Mouse (Mus musculus): ENCODE results near the gene Cyp2b10.
"Not testable (repeated sequence)": the region's sequence is repeated elsewhere in the genome, so short reads cannot be mapped to it uniquely, and the experiment has no call there.

The Cyp2b10 gene

GRCm38 (mm10) chr7:25916116-25916515, 18.7 kb downstream of the Cyp2b10 start:
- DNase-seq (ENCODE audit: low read depth, low spot score), result no peak

DNA sequence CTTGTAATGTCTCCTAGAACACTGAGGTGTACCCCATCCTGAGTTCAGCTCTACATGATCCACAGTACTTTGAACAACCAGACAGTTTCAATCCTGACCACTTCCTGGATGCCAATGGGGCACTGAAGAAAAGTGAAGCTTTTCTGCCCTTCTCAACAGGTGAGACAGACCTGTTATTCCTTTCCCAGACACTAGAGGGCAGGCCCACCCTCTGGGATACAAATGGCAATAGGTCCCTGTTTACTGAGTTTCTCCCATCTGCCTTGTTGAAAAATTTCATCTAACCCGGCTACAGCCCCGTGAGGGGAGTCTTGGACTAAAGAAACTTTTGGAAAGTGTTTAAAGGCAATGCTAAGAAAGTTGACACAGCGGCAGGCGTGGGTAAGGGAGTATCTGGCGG, 19.9 kb downstream of the Cyp2b10 start:
- not testable (repeated sequence) for DNase-seq (ENCODE audit: low read depth, low spot score)

DNA sequence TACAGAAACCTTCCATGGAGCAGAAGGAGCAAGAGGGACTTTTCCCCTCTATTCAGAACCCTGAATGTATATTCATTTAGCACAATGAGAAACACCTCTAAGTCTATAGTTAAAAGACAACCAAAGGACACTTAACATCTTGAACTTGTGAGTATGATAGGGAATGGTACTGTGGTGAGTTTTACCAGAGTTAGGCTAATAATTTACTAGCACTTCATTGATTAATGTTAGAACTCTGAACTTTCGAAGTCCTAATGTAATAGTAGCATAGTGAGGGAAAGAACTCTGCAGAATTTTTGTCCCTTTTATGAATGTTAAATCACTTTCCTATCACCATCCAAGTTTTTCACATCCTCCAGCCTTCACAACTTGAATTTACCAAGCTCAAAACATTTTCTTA, 22.0 kb downstream of the Cyp2b10 start:
- no peak for DNase-seq (ENCODE audit: low read depth, low spot score)

DNA sequence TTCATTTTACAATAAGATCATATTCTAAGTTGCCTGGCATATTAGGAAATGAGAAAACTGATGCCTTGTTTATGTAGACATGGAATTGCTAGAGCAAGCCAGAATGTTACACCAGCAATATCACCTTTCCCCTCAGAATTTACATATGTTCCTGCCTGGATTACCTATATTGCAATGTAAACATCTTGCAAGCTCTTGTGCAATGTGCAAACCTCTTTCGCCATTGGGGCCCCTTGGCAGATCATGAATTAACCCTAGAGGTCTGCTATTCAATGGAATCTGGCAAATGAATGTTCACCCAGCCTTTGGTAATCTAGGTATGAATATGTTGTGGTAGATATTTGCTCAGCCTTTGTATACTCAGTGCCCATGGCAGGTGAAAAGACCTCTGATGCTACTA, 47.9 kb downstream of the Cyp2b10 start:
- DNase-seq (ENCODE audit: low read depth, low spot score), result no peak

Measured in embryo, embryonic 11.5 days (tissue).